Mouse (Mus musculus) left cerebral cortex, postnatal 25 days (tissue): Measurements from ENCODE around the gene Ubqln3. TPM values are rescaled to one million over a fixed set of nuclear protein-coding genes. Genes with fewer than 3 reads are reported as not detected.

Experiments used
- DNase-seq, 2 experiments: peaks; one replicate each; pipeline ENCODE4 v3.0.0; 2022; ENCODE audit warnings: low spot score in 2 of 2, mixed read lengths in 1 of 2
- intact Hi-C: fragments of 180-260 bp; cut with DNase I; formaldehyde crosslinking; loops from one replicate; pipeline ENCODE4 v1.15.1; 2025
- total RNA-seq, 2 experiments: library from RNA; stranded (reverse); gene quantifications; 2 replicates each; pipeline ENCODE4 v1.2.3; 2021

The Ubqln3 gene
- total RNA-seq, result not detected

DNA sequence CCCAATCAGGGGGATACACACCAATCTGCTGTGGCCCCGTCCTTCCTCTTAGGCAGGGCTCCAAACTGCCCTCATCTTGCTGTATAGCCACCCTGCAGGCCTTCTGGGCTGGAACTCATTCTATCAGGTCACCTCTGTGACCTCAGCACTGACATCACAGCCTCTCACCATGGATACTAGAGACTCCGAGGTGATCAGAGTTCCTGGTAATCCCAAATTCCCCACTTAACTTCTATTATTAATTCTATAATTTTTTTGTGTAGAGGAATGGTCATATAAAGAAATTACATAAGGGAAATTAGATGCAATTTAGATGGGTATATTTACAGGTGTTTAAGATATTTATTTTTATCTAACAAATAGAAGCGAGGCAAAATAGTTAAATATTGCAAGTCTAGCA lies at the start of gene Ubqln3:
Ubqln3 (minus strand) TSS at position 101 of the 400 bp plus-strand sequence.
- no peak for DNase-seq
- intact Hi-C loops, result no loop called here

DNA sequence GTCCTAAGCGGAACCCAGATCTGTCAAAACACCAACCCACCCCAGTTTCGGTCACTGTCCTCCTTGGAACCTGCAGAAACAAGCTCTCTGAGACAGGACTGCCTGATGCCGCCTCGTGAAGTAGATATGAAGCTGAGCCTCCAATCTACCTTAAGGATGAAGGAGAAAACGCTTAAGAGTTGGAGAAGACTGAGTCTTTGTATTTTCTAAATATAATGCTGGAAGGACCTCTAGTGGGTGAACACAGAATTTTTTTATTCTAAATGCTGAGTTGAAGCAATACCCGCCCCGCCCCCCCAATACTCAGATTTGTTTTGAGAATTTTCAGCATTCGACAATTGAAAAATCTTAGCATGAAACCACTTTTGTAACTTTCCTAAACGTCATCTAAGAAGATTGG lies 48.2 kb upstream of the Ubqln3 start:
- intact Hi-C loops, result no loop called here
- no peak for DNase-seq

DNA sequence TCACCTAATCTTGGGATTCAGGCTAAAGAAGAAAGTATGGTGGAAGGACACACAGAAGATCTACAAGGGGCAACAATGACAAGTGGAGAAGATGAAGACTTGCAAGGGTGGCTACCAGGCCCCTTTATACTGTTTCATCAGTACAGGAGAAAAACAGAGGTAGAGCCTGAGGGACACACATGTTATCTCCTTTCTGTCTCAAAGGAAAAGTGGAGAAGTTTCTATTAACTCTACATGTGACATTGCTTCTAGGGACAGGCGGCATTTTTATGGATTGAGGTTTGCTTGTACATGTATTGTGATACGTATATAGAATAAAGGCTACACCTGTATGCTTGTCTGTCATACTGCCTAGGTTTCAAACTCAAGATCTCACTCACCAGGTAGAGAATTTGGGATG lies 40.2 kb upstream of the Ubqln3 start, which contains the start of gene Olfr648:
Olfr648 (minus strand) TSS at position 101 of the 400 bp plus-strand sequence.
- intact Hi-C loops, result no loop called here
- DNase-seq, result no peak

DNA sequence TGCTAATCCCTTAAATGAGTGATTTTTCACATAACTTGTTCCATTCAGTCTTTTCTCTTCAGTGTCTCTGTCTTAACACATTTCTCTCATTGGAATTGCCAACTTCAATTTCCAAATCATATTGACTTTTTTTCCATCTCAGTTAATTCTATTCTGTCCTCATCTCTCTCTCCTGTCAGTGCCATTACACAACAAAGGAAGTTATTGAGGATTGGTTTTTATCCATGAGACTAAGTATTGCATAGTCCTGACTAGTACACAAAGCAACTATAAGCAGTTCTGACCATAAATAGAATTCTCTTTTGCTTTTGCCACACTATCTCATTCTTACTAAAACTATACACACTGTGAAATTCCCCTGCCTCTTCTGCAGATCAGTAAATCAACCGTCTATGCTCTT lies 36.0 kb upstream of the Ubqln3 start:
- intact Hi-C loops, result no loop called here

DNA sequence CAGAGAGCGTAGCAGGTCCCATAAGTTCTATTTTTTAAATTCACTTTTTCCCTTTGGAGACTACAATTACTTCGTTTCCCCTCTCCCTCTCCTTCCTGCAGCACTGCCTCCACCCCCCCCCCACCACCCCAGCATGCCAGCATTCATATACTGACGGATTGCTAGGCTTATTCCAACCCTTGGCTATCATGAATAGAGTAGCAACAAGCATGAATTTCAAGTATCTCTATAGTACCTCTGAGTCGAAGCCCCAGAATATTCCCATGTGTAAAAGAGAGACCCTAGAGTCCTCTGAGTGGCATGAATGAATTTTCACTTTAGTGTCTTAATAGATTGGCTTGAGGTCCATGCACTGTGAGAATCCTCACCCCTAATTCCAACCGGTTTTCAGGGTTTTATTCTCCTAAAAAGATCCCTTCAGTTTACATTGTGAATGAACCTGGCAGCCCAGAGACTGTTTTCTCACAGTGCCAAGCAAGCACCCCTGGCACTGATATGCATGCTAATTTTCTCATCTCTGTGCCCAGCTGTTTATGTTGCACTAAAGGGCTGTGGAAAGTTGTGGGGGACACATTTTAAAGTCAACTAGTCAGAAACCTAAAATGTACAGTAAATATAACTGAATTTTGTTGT lies 35.5 kb upstream of the Ubqln3 start:
- intact Hi-C loops, result no loop called here
- no peak for DNase-seq

More for the DNA sequence above, 36.0 kb upstream of the Ubqln3 start:
- DNase-seq, result no peak

DNA sequence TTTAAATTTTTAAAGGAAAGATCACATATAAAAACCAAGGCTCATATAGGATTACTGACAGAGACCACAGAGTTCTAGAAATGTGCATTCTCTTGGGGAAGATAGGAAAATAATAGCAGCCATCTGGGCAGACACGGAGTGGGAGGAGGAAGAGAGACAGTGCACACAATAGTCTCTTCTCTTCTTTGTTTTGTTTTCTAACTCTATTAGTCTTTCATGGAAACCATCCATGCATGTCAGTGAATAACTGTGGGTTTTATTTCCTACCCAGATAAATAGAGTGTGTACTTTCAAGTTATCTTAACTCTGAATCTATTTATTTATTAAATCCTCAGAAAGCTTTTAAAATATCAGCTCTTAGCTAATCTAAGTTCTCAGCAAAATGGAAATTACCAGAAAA lies 32.0 kb upstream of the Ubqln3 start:
- DNase-seq, result no peak
- intact Hi-C loops, result no loop called here

DNA sequence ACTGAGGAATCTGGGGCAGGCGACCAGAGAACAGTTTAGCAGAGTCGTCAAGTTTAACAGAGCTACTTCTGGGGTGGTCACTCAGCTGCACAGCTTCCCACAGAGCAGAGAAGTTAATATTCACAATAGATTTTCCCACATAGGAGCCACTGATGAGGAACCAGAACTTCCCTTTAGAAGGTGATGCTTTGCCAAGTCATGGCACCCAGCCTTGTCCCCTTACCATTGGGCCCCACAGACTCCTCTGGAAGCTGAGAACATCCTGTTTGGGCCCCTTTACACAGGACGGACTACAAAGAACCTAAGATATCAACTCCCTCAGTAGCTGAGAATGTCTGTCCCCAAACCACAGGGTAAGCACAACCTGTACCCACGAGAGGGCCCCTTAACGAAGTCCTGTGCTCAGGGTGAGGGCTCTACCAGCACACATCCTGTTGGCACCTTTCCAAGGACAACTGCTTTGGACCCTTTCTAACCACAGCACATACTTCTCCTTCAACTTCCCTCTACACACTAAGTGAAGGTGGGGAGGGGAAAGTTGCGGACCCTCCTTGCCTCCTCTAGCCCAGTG lies 26.6 kb upstream of the Ubqln3 start:
- intact Hi-C loops, result no loop called here
- no peak for DNase-seq

DNA sequence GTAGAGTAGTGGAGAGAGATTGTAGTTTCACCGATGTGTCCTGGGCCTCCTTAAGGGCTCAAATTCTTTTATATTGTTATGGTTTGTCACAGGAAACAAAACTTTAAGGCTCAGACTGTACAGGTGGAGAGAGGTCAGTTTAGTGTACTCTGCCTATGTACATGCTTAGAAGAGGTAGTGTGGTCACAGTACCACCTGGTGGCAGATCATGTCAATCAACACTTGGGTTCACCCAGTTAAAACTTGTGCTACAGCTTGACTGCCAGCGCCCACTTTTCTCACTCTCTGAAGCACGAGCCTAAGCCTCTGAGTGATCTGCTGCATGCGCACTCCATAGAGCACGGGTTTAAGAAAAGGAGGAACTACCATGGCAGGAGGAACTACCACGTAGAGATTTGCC lies 24.0 kb upstream of the Ubqln3 start:
- DNase-seq, result no peak
- intact Hi-C loops, result no loop called here

DNA sequence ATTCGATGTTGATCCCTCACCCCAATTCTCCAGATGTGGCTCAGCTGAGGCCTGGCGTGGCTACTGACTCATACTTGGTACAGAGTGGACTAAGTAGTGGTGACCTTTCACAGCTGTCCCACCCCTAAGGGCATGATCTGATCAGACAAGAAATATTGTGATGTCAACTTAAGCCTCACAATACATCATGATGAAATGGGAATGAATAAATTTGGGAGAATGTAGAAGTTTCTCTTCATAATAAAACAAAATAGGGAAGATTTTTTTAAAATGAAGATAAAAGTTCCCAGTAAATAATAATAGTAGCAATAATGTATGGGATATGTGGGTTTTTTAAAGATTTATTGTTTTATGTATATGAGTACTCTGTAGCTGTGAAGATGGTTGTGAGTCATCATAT lies 7.4 kb upstream of the Ubqln3 start, which contains the start of gene Ubqlnl:
Ubqlnl (minus strand) TSS at position 101 of the 400 bp plus-strand sequence.
- no peak for DNase-seq
- intact Hi-C loops, result no loop called here

DNA sequence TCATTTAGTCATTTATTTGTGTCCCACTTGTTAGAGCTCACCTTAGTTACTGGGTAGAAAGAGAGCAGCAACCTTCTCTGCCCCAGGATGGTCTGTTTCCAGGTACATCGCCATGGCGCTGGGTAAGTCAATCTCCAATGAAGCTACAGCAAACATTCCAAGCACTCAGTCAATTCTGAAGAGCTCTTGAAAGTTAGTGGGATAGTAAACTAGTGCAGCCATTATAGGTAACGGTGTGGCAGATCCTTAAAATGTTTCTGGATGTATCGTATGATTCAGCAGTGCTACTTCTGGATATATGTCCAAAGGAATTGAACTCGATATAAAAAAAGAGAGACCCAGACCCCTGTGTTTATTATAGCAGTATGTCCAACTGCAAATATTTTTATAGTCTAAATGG lies 5.8 kb downstream of the Ubqln3 start, which contains the start of gene Olfr643:
Olfr643 (minus strand) TSS at position 101 of the 400 bp plus-strand sequence.
- intact Hi-C loops, result no loop called here
- no peak for DNase-seq

DNA sequence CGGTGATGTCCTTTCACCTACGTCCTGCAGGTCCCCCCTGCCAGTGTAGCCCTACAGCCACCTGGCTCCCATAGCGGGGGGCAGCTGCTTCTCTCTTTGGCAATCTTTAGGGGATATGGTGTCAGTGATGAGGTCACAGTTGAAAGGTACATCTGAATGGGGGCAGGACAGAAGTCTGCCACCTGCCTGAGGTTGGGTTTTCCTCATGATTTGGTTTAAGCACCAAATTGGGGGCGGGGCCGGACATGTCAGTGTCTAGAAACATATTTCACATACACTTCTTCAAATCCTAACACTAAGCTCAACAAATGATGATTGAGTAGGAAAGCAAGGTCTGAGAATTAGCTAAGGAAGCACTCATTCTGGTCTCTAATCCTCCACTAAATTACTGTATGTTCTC lies 13.4 kb downstream of the Ubqln3 start, which contains the start of gene Ubqln5:
Ubqln5 (minus strand) TSS at position 101 of the 400 bp plus-strand sequence.
- no peak for DNase-seq
- intact Hi-C loops, result no loop called here

DNA sequence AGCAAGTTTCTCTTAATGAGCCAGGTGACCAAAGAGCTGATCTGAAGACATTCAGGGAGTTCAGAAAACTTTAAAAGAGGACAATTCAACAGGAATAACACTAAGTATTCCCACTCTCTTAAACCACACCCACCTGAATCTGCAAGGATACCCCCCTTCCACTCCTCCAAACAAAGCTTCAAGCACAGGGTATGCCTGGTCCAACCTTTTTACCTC lies 38.4 kb downstream of the Ubqln3 start, which contains the start of gene Olfr646:
Olfr646 (plus strand) TSS at position 117 of the 216 bp plus-strand sequence.
- DNase-seq, result no peak
- intact Hi-C loops, result no loop called here

DNA sequence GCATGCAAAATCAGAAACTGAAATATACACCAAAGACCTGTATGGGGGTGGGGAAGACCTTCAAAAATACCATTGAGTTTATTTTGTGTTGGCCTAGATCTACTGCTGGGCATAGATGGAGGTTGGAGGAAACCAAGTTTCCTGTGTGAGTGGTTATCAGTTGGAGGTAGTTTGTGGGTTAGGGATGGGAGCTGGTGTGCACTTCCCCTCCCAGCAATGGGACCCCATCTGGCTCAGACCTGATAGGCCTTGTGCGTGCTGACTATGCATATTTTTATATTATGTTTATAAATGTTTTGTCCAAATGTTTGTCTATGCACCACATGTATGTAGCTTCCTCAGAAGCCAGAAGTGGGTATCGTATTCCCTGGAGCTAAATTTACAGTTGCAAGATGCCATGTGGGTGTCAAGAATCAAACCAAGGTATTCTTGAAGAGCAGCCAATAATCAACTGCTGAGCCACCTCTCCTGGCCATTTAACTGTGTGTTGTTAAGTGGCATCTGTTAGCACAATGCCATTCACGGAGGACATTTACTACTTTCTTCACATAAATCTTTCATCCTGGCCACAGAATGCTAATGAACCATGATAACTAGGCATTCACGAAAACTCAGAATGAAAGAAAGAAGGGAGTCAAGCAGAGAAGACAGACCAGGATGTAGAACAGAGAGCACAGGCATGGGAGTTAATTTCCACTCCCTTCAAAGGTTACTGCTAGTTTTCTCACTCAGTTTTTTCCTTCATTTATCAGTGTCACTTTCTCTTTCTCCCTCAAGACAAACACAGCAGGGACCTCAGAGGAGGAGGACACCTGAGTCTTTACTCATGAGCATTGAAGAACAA lies 38.9 kb downstream of the Ubqln3 start:
- intact Hi-C loops, result no loop called here
- DNase-seq, result no peak

Other genes starting within 250 kb of the Ubqln3 start
- gene Olfr64, start 248.8 kb downstream of the Ubqln3 start, total RNA-seq, result not detected
- not detected for gene Olfr65, start 239.8 kb downstream of the Ubqln3 start, total RNA-seq
- not detected for gene Olfr631, start 214.5 kb downstream of the Ubqln3 start, total RNA-seq
- gene Olfr632, start 208.9 kb downstream of the Ubqln3 start, total RNA-seq, result not detected
- gene Olfr633, start 198.8 kb downstream of the Ubqln3 start, total RNA-seq, result not detected
- under 1 TPM; 0.05 to 0.07 TPM for gene Olfr635, start 172.1 kb downstream of the Ubqln3 start, total RNA-seq
- not detected for gene Olfr638, start 144.5 kb downstream of the Ubqln3 start, total RNA-seq
- under 1 TPM; 0.07 to 0.16 TPM for gene Olfr639, start 126.0 kb downstream of the Ubqln3 start, total RNA-seq
- not detected for gene Olfr640, start 117.7 kb downstream of the Ubqln3 start, total RNA-seq
- not detected for gene Olfr641, start 107.8 kb downstream of the Ubqln3 start, total RNA-seq
- not detected for gene Olfr642, start 90.6 kb downstream of the Ubqln3 start, total RNA-seq
- gene 4930516K23Rik, start 81.8 kb downstream of the Ubqln3 start, total RNA-seq, result not detected
- not detected for gene Olfr644, start 71.4 kb downstream of the Ubqln3 start, total RNA-seq
- gene Olfr645, start 57.8 kb downstream of the Ubqln3 start, total RNA-seq, result not detected
- gene Olfr646, start 38.4 kb downstream of the Ubqln3 start, total RNA-seq, result under 1 TPM in 1 of 2 experiments, not detected in 1; 0.14 TPM
- gene Ubqln5, start 13.5 kb downstream of the Ubqln3 start, total RNA-seq, result not detected
- not detected for gene Olfr643, start 5.9 kb downstream of the Ubqln3 start, total RNA-seq
- not detected for gene Ubqlnl, start 7.3 kb upstream of the Ubqln3 start, total RNA-seq
- not detected for gene Olfm5, start 21.6 kb upstream of the Ubqln3 start, total RNA-seq
- gene Olfr648, start 40.1 kb upstream of the Ubqln3 start, total RNA-seq, result under 1 TPM; 0.41 to 0.55 TPM
- not detected for gene Olfr649, start 52.7 kb upstream of the Ubqln3 start, total RNA-seq
- gene Trim6, start 75.5 kb upstream of the Ubqln3 start, total RNA-seq, result under 1 TPM; 0.34 to 0.55 TPM
- 1 to 10 TPM; 1.4 to 1.5 TPM for gene Trim34a, start 101.2 kb upstream of the Ubqln3 start, total RNA-seq
- under 1 TPM; 0.30 to 0.41 TPM for gene Trim5, start 144.8 kb upstream of the Ubqln3 start, total RNA-seq
- 1 to 10 TPM; 1.8 to 2.1 TPM for gene Trim12a, start 172.2 kb upstream of the Ubqln3 start, total RNA-seq
- gene Trim34b, start 186.2 kb upstream of the Ubqln3 start, total RNA-seq, result not detected
- 1 to 10 TPM in 1 of 2 experiments, under 1 TPM in 1; 0.94 to 1.5 TPM for gene Trim12c, start 210.1 kb upstream of the Ubqln3 start, total RNA-seq
- gene Trim30b, start 226.6 kb upstream of the Ubqln3 start, total RNA-seq, result not detected